Mouse (Mus musculus): Measurements from ENCODE around the gene Man2a1. TPM values are rescaled to one million over a fixed set of nuclear protein-coding genes. Genes with fewer than 3 reads are reported as not detected.

Man2a1 gene
- polyA plus RNA-seq, 1 experiment from 2014 or later, result 4.1 TPM

DNA sequence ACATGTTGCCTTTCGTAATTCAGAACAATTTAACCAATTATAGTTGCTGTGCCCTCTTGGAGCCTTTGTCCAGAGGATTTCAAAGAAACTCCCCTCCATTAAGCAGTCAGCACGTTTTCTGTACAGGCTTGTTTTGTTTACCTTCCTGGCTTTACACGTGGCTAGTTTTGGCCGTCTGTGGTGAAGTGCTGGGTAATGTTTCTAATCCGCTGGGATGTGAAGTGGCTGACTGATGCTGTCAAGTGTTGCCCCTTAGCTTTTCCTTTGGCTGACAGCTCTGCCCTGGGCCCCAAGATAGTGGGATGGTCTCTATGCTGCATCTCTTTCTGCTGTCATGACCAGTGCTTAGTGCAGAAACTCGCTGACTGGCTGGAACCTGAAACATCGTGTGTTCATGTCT lies 43.1 kb downstream of the Man2a1 start:
- H3K4me2 ChIP-seq, result no peak overlapping the region
- no peak overlapping the region for H3K9ac ChIP-seq
- H3K4me1 ChIP-seq, result peaks cover 11% of the 10 kb centered on the region
- no peak overlapping the region for H3K27ac ChIP-seq
- H3K9me3 ChIP-seq, result no peaks in the 10 kb centered on the region
- ATAC-seq (ENCODE audit: low FRiP score), result peak; percentile 46; the same call in 1 of the 2 replicates
- H3K36me3 ChIP-seq (replicated peaks), result no peaks in the 10 kb centered on the region
- WGBS, result 19% methylated on average over 7 of the region's 7 CpGs
- H3K27me3 ChIP-seq, result no peaks in the 10 kb centered on the region; the same call in 1 of the 2 replicates
- H3K4me3 ChIP-seq (replicated peaks), result no peak overlapping the region

GRCm38 (mm10) chr17:64644888-64645605 lies 44.5 kb downstream of the Man2a1 start:
- Histone ChIP-seq H3K27ac (no peak overlapping the region), H3K4me3 (replicated peaks) (no peak overlapping the region), H3K9me3 (no peaks in the 10 kb centered on the region), H3K4me2 (no peak overlapping the region), H3K36me3 (replicated peaks) (no peaks in the 10 kb centered on the region), H3K9ac (no peak overlapping the region), H3K4me1 (peaks cover 11% of the 10 kb centered on the region), H3K27me3 (no peaks in the 10 kb centered on the region; the same call in 1 of the 2 replicates)
- ATAC-seq (ENCODE audit: low FRiP score), result no peak
- 89% methylated on average over 8 of the region's 8 CpGs for WGBS

DNA sequence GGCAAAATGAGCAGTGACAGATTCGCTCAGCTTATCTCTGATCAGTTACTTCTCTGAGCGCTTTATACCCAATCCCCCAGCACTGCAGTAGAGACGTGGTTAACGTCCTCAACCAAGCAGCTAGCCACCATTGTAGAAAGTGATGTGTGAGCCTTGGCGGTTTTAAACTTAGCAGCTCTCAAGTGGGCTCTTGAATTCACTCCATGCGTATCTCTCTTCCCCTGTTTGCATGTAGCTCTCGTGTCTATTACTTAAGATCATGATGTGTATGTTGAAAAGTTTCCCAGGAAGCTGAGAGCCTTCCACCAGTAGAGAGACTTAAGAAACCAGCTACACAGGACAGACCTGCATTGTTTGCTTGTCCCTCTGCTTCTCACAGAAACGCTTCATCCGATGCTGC lies 46.9 kb downstream of the Man2a1 start:
- Histone ChIP-seq H3K9me3 (peaks cover 3% of the 10 kb centered on the region; the same call in 1 of the 2 replicates), H3K27me3 (no peaks in the 10 kb centered on the region), H3K36me3 (replicated peaks) (peaks cover 3% of the 10 kb centered on the region), H3K9ac (no peak overlapping the region), H3K4me1 (peaks cover 6% of the 10 kb centered on the region), H3K27ac (no peak overlapping the region), H3K4me2 (no peak overlapping the region), H3K4me3 (replicated peaks) (no peak overlapping the region)
- 78% methylated on average over 9 of the region's 9 CpGs for WGBS
- no peak for ATAC-seq (ENCODE audit: low FRiP score)

GRCm38 (mm10) chr17:64650702-64651101 lies 50.2 kb downstream of the Man2a1 start:
- Histone ChIP-seq H3K4me1 (no peaks in the 10 kb centered on the region), H3K9me3 (peaks cover 7% of the 10 kb centered on the region; the same call in 1 of the 2 replicates), H3K4me3 (replicated peaks) (no peak overlapping the region), H3K27me3 (no peaks in the 10 kb centered on the region), H3K36me3 (replicated peaks) (peaks cover 18% of the 10 kb centered on the region), H3K9ac (no peak overlapping the region), H3K27ac (no peak overlapping the region), H3K4me2 (no peak overlapping the region)
- no peak for ATAC-seq (ENCODE audit: low FRiP score)
- WGBS, result 91% methylated on average over 9 of the region's 9 CpGs

DNA sequence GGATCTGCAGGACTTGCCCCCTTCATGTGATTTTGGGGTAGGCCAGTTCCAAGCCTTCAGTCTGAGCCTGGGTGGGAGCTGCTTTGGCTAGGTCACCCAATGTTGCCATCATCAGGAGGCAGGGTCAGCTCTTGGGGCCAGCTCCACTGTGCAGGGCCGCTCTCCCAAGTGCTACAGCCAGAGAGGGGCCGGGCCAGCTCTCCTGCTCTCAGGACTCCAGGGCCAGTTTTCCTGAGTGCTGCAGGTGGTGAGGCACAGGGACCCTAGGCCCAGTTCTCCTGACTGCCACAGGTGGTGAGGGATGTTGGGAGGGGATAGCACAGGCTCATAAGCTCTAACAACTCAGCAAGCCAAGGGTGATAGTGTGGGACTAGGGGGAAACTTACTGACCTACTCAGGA lies 53.1 kb downstream of the Man2a1 start:
- peaks cover 7% of the 10 kb centered on the region; the same call in 1 of the 2 replicates for H3K9me3 ChIP-seq
- ATAC-seq (ENCODE audit: low FRiP score), result no peak
- WGBS, result 91% methylated on average over 2 of the region's 2 CpGs
- H3K27me3 ChIP-seq, result no peaks in the 10 kb centered on the region
- no peak overlapping the region for H3K9ac ChIP-seq
- H3K4me1 ChIP-seq, result no peaks in the 10 kb centered on the region
- no peak overlapping the region for H3K4me2 ChIP-seq
- no peak overlapping the region for H3K27ac ChIP-seq
- no peak overlapping the region for H3K4me3 ChIP-seq (replicated peaks)
- H3K36me3 ChIP-seq (replicated peaks), result peaks cover 18% of the 10 kb centered on the region

DNA sequence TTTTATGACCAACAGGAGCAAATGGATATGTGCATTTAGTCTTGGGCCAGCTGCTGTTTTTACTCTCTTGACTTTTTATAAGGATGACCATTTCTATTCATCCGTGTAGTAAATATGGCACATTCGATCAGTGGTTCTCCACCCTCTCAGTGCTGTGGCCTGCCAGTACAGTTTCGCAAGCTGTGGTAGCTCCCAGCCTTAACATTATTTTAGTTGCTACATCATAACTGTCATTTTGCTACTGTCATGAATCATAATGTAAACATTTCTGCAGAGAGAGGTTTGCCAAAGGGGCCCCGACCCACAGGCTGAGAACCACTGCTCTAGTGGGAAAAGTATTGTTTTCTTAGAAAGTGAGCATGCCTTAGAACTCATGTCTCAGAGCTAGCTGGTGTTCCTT lies 59.1 kb downstream of the Man2a1 start:
- H3K4me3 ChIP-seq (replicated peaks), result no peak overlapping the region
- ATAC-seq (ENCODE audit: low FRiP score), result no peak
- 96% methylated on average over 4 of the region's 4 CpGs for WGBS

DNA sequence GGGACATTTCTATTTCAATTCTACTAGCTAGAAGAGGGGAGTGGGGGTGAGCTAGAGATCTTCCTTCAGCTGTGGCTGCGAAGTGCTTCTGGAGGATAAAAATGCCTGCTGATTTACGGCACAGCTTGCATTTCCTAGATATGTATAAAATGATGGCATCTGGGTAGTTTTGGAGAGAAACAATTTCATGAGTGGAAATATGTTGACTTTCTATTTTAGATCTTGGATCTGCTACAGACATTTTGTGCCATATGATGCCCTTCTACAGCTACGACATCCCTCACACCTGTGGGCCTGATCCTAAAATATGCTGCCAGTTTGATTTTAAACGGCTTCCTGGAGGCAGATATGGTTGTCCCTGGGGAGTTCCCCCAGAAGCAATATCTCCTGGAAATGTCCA lies 66.0 kb downstream of the Man2a1 start:
- Histone ChIP-seq H3K4me1 (no peaks in the 10 kb centered on the region), H3K9me3 (no peaks in the 10 kb centered on the region), H3K9ac (no peak overlapping the region), H3K4me3 (replicated peaks) (no peak overlapping the region), H3K4me2 (no peak overlapping the region), H3K27me3 (no peaks in the 10 kb centered on the region), H3K36me3 (replicated peaks) (peaks cover 3% of the 10 kb centered on the region; the same call in 1 of the 2 replicates), H3K27ac (no peak overlapping the region)
- ATAC-seq (ENCODE audit: low FRiP score), result no peak
- 95% methylated on average over 4 of the region's 4 CpGs for WGBS

More for the DNA sequence above, 59.1 kb downstream of the Man2a1 start:
- no peaks in the 10 kb centered on the region for H3K27me3 ChIP-seq
- H3K4me2 ChIP-seq, result no peak overlapping the region
- no peak overlapping the region for H3K27ac ChIP-seq
- no peak overlapping the region for H3K9ac ChIP-seq
- peaks cover 12% of the 10 kb centered on the region for H3K36me3 ChIP-seq (replicated peaks)
- H3K4me1 ChIP-seq, result no peaks in the 10 kb centered on the region
- H3K9me3 ChIP-seq, result no peaks in the 10 kb centered on the region

DNA sequence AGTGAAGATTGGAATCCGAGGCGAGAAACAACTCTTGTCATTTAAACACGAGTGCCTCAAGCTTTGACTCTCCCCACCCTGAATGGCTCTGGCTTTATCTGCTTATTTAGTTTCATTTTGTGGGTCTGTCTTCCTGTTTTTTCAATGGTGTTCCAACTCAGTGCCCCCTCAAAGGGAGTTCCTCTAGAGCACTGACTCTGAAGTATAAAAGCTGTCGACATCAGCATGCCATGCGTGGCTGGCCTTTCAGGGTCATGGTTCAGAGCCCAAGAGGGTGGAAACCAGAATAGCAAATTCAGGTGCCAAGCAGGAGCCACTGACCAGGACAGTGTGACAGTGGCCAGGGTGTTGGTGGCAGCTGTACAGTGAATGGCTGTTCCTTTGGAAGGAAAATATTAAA lies 68.0 kb downstream of the Man2a1 start:
- WGBS, result 58% methylated on average over 5 of the region's 5 CpGs
- ATAC-seq (ENCODE audit: low FRiP score), result no peak

DNA sequence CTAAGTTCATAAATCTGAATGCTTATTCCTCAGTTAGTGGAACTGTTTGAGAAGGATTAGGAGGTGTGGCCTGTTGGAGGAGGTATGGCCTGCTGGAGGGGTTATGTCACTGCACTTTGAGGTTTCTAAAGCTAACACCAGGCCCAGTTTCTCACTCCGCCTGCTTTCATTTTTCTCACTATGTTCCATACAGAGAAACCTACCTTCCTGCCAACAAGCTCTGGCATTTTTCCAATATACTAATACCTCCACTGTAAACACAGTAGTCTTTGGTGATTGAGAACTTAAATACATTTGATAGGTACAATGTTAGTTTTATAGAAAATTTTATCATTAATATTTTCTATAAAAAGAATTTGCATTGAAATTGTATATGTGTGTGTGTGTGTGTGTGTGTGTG lies 73.9 kb downstream of the Man2a1 start:
- H3K4me2 ChIP-seq, result no peak overlapping the region
- 89% methylated on average over 1 of the region's 1 CpGs for WGBS
- no peak overlapping the region for H3K27ac ChIP-seq
- no peak for ATAC-seq (ENCODE audit: low FRiP score)
- no peak overlapping the region for H3K9ac ChIP-seq
- peaks cover 6% of the 10 kb centered on the region for H3K4me1 ChIP-seq
- H3K27me3 ChIP-seq, result no peaks in the 10 kb centered on the region
- H3K9me3 ChIP-seq, result no peaks in the 10 kb centered on the region
- no peak overlapping the region for H3K4me3 ChIP-seq (replicated peaks)
- peaks cover 24% of the 10 kb centered on the region for H3K36me3 ChIP-seq (replicated peaks)

More for the DNA sequence above, 68.0 kb downstream of the Man2a1 start:
- H3K27me3 ChIP-seq, result no peaks in the 10 kb centered on the region
- H3K4me3 ChIP-seq (replicated peaks), result no peak overlapping the region
- H3K27ac ChIP-seq, result no peak overlapping the region
- peaks cover 12% of the 10 kb centered on the region for H3K36me3 ChIP-seq (replicated peaks)
- H3K9ac ChIP-seq, result no peak overlapping the region
- no peaks in the 10 kb centered on the region for H3K9me3 ChIP-seq
- H3K4me1 ChIP-seq, result no peaks in the 10 kb centered on the region
- no peak overlapping the region for H3K4me2 ChIP-seq

DNA sequence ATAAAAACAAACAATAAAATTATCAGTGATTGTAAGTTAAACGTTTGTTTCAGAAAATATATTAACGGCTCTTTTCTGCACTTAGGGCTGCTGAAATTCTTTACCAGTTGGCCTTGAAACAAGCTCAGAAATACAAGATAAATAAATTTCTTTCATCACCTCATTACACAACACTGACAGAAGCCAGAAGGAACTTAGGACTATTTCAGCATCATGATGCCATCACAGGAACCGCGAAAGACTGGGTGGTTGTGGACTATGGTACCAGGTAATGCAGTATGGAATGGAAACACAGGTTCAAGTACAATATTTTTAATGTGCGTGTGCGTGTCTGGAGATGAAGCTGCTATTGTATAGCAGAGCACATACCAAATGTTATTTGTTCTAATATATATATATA lies 74.4 kb downstream of the Man2a1 start:
- no peak overlapping the region for H3K4me2 ChIP-seq
- H3K27me3 ChIP-seq, result no peaks in the 10 kb centered on the region
- no peak for ATAC-seq (ENCODE audit: low FRiP score)
- H3K36me3 ChIP-seq (replicated peaks), result peaks cover 24% of the 10 kb centered on the region
- H3K4me3 ChIP-seq (replicated peaks), result no peak overlapping the region
- 96% methylated on average over 6 of the region's 6 CpGs for WGBS
- H3K9ac ChIP-seq, result no peak overlapping the region
- no peaks in the 10 kb centered on the region for H3K9me3 ChIP-seq
- H3K27ac ChIP-seq, result no peak overlapping the region
- H3K4me1 ChIP-seq, result peaks cover 6% of the 10 kb centered on the region

DNA sequence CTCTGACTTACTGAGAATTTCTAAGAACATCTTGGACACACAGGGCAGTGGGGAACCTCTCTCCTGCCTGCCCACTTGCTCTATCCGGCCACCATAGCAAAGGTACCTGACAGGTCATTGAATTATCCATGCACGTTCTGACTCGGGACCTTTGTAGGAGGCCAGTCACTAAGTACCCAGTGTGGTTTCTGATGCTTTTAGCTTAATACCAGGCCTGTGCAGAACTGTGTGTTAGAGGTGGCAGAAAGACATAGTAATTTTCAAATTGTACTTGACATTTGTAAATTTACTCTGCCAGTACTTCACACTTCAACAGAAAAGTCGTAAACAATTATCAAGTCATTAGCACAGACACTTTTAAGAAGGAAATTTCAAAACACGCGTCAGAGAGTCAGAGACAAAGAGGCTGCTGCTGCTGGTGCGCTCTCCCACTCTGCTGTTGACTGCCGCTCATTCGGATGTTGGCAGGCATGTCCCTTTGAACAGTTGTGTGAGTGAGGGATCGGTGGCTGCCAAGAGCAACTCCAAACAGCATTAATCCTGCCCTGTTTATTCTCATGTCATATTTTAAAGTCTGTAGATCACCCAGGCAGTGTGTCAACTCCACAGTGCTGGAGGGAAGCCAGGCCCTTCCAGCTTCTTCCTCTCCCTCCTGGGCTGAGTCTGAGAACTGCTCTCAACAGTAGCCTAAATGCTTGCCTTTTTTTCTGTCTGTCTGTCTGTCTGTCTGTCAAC lies 76.4 kb downstream of the Man2a1 start:
- H3K4me2 ChIP-seq, result no peak overlapping the region
- H3K4me1 ChIP-seq, result peaks cover 6% of the 10 kb centered on the region
- WGBS, result 66% methylated on average over 10 of the region's 10 CpGs
- ATAC-seq (ENCODE audit: low FRiP score), result peak; percentile 73; the same call in 1 of the 2 replicates
- no peaks in the 10 kb centered on the region for H3K27me3 ChIP-seq
- H3K9me3 ChIP-seq, result no peaks in the 10 kb centered on the region
- H3K9ac ChIP-seq, result no peak overlapping the region
- H3K4me3 ChIP-seq (replicated peaks), result no peak overlapping the region
- peaks cover 23% of the 10 kb centered on the region for H3K36me3 ChIP-seq (replicated peaks)
- H3K27ac ChIP-seq, result no peak overlapping the region

DNA sequence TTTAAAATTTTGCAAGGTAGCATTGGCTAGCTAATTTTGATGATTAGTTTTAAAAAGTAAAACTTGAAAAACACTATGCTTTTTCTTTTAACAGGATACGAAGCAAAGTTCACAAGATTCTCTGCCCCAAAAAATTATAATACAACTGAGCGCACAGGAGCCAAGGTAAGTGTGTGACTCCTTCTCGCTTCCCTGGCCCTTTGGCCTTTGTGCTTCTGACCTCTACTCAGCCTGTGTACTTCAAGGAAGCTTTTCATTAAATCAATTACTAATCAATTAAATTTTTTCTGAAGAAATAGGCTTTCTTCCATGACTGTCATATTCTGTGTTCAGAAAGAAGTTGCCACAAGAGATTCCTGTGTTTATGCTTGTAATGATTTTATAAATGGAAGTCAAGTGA lies 80.9 kb downstream of the Man2a1 start:
- Histone ChIP-seq H3K9ac (no peak overlapping the region), H3K4me3 (replicated peaks) (no peak overlapping the region), H3K27me3 (no peaks in the 10 kb centered on the region), H3K36me3 (replicated peaks) (0 out of 2 replicates have a peak, but pooled peaks cover 3% of the 10 kb centered on the region), H3K4me2 (no peak overlapping the region), H3K27ac (no peak overlapping the region), H3K9me3 (no peaks in the 10 kb centered on the region), H3K4me1 (peaks cover 6% of the 10 kb centered on the region)
- ATAC-seq (ENCODE audit: low FRiP score), result no peak
- WGBS, result 84% methylated on average over 3 of the region's 3 CpGs
